Mouse (Mus musculus): Measurements from ENCODE around the gene Cep135.

Cep135 gene

DNA sequence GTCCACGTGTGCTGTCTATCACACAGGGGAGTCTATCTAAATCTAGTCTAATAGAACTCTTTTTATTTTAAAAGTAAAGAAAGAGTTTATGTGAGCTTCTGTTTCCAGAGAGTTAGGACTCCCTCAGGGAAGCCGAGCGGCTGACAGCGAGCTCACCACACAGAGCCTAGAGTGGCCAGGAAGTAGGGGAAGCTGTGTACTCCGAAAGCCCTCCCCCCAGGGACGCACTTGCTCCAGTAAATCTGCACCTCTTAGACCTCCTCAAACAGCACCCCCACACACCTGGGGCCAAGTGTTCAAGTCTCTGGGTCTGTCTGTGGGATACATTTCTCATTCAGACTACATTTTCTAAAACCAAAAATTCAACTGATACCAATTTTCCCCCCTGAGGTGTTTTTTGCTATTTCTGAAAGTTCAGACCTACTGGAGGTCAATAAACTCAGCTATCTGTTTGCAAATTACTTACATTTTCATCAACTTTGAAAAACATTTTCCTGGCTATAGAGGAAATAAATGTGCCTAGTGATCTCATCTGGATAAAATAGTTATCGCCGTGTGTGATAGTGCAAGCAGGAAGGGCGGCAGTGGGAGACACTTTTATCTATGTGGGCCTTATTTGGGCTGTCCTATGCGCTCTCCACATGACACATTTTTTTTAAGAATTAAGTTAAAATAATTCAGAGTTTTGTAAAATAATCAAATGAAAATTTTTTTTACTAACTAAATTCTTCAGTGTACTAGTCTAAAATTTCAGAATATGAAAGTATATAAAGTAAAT lies 56.8 kb downstream of the Cep135 start:
- DNase-seq (ENCODE audit: low spot score): no peak

DNA sequence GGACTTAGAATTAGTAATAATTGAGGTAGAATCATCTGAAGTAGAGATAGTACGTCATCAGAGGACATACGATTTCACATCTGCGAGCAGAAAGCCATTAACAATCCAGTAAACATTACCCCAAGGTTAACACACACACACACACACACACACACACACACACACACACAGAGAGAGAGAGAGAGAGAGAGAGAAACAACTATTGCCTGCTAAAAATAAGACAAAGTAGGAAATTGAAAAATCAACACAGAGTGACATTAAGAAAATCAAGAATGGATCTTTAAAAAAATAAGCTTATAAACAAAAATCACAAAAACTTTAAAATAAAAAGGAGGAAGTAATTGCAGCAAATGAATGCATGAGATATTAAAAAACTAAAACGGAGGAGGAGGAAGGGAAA lies 61.4 kb downstream of the Cep135 start:
- no peak for DNase-seq (ENCODE audit: low spot score)

GRCm38 (mm10) chr5:76651151-76651725 lies 62.7 kb downstream of the Cep135 start:
- no peak for DNase-seq (ENCODE audit: low spot score)

DNA sequence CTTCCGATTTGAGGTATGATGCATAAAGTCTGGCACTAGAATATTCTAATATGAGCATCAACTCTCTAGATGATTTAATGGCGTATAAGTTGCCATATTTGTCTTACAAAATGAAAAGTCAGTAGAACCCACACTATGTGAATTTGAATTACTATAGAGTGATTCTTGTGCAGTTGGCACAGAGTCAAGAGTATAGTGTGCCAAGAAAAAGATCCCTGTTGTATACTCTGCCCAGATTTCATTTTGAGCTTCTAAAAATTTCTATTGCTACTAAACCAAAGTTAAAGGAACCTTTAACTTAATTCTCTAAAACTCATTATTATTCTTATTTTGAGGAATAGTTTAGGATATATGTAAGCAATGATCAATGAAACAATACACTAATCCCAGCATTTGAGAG lies 67.7 kb downstream of the Cep135 start, which contains the start of gene C530008M17Rik:
TSS of gene C530008M17Rik (plus strand) at position 301 of the 400 bp plus-strand sequence.
- no peak for DNase-seq (ENCODE audit: low spot score)

DNA sequence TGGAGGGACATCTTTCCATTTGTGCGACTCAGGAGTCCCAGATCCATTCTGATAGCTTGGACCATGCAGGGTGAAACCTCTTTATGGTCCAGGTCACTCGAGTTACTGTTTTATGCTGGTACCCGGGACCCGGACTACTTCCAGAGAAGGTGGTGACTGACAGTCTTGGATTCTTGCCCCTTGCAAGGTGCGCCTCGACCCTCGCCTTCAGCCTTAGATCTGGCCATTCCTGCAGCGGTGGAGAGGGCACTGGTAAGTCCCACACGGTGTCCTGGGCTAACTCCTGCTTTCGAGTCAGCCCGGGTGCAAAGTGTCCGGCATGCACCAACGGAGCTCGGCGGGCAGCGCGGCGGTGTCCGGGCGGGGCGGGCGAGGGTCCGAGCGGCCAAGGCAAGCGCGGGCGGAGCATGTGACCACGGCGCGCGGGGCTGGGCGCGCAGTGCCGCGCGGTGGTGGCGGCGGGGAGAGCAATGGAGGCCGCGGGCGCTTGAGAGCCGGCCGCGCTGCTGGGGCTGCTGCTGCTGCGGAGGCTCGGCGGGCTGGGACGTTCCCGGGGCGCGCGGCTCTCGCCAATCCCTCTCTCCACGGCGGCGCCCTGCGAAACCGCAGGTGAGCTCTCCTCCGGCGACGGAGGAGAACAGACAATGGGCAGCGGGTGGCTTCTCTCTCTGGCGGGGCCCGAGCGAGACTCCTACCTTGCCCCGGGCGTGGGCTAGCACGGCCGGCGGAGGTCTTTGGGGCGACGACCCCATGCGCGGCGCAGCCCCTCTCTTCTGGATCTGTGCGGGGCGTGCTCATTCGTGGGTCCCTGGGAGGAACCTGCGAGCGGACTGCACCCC lies 69.0 kb downstream of the Cep135 start:
- no peak for DNase-seq (ENCODE audit: low spot score)

DNA sequence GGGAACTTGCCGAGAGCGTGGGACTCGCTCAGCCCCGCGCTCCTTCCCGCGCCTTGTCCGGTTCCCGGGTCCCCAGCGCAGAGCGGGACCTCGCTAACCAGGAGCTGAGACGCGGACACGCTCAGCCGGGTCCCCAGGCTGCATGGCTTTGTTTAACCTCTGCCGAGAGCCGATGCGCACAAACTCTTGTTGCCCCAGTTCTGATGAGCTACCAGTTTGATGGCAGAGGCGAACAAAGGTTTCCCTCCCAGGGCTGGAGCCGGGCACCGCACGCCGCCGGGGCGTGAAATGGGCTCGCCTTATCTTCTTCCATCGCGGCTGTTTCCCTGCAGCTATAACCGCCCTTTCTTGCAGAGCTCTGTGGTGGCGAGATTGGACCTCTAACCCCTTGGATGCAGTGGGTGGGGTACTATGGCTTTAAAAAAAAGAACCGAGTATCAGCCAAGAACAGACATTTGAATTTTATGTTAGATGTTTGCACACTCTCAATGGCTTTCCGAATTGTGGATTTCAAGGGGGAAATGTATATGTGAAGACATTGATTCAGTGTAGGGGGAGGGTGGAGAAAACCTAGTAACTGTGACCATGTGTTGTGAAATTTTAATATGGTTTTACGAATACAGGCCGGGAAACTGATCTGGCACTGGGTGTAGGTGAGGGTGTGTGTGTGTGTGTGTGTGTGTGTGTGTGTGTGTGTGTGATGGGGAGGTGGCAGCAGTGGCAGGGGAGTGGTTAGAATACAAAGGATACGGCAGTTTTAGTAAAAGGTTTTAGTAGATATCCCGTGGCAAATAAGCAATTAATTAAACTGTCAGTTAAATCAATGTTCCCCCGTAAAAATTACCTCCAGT lies 69.8 kb downstream of the Cep135 start:
- DNase-seq (ENCODE audit: low spot score): no peak

DNA sequence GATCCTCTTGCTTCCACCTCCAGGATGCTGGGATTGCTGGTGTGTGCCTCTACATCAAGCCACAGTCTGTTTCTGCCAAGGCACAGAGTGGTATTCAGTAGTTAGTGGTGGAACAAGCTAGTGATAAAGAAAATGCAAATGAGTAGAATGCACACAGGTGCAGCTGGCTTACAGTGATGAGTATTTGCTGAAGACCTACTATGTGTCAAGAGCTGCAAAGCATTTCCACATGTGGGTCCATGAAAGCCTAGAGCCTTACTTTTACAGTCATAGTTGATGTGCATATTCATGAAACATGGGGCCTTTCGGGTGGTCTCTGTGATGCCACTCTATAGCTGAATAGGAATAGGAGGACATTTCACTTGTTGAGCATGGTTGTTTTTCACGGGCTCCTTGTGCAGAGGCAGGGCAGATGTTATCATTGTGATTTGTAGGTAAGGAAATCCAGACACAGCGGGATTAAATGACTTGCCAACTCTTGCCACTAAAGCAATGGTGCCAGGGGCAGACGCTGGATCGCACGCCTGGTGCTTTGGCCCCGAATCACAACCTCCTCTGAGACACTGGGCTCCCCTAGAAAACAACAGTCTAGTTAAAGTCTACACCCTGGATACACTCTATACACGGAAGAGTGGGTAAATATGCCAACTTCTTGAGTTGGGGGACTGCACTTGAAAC lies 71.6 kb downstream of the Cep135 start:
- DNase-seq (ENCODE audit: low spot score): no peak

- no peak for DNase-seq (ENCODE audit: low spot score)
Measured at GRCm38 (mm10) chr5:76661310-76661709, 72.8 kb downstream of the Cep135 start.

- DNase-seq (ENCODE audit: low spot score): no peak
Measured at GRCm38 (mm10) chr5:76664936-76665335, 76.4 kb downstream of the Cep135 start.

GRCm38 (mm10) chr5:76665421-76665820 lies 76.9 kb downstream of the Cep135 start:
- no peak for DNase-seq (ENCODE audit: low spot score)

- no peak for DNase-seq (ENCODE audit: low spot score)
Measured at GRCm38 (mm10) chr5:76666026-76666756, 77.7 kb downstream of the Cep135 start.

- DNase-seq (ENCODE audit: low spot score): no peak
Measured at GRCm38 (mm10) chr5:76668118-76668517, 79.6 kb downstream of the Cep135 start.

DNA sequence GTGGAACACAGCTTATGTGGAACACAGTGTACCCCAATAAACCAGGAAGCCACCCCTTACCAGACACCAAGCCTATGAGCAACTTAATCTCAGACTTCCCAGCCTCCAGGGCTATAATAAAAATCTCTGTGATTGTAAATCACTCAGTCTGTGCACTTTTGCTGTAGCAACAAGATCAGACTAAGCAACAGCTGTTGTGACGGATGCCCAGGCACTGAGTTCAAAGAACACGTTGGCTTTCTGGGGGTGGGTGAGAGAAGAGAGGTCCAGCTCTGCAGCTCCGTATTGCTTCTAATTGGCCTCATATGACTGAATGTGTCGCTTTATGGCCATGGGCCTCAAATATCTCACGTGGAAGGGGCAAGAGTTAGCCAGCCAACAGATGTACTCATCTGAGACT lies 80.0 kb downstream of the Cep135 start:
- no peak for DNase-seq (ENCODE audit: low spot score)

DNA sequence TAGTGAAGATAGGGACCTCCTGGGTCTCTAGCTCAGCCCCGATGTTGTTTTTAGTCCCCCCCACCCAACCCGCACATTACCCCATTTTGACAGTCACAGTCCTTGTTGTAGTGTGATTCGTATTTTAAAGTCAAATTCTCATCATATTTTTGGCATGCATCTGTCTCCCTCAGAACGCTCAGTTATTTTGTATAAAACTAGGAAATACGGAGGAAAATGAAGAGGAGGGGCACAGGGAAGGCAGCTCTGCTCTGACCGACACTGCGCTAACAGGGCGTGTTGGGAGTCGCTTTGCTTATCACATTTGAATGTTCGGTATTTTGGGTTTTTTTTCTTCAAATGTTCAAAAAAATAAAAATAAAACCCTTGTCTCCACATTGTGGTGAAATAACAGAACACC lies 81.7 kb downstream of the Cep135 start:
- no peak for DNase-seq (ENCODE audit: low spot score)

DNA sequence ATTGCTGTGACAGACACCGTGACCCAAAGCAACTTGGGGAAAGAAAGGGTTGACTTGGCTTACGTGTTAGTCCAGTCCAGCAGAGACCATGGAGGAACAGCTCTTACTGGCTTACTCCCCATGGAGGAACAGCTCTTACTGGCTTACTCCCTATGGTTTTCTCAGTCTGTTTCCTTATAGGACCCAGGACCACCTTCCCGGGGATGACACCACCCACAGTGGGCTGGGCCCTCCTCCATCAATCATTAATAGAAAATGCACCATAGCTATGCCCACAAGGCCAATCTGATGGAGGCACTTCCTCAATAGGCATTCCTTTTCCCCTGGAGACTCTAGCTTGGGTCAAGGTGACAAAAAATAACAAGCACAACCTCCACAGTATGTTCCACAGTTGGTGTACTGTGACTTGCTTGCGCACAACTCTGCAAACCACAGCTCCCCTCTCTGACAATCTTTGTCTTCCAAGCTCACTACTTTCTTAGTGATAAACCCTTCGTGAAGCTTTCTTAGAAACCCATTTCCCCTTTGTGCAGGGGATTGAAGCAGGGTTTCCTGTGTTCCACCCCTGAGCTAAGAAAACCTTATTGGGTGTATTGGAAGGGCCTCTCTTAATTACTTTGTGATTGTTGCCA lies 85.6 kb downstream of the Cep135 start:
- DNase-seq (ENCODE audit: low spot score): no peak

DNA sequence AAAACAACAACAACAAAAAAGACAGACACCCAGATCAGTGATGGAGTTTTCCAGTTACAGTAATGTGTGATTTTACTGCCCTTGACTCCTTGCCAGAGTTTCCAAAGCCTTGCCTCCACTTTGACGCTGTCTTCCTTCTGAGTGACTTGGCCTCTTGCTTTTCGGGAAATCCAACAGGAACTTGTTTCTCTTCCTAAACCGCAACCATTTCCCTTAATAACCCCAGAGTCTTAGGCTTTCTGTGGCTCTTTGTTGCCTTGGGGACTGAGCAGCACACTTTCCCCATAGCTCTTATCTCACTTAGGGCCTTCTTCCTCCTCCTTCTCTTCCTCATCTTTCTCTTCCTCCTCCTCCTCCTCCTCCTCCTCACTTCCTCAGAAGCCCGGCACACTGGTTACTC lies 86.9 kb downstream of the Cep135 start:
- DNase-seq (ENCODE audit: low spot score): no peak

DNA sequence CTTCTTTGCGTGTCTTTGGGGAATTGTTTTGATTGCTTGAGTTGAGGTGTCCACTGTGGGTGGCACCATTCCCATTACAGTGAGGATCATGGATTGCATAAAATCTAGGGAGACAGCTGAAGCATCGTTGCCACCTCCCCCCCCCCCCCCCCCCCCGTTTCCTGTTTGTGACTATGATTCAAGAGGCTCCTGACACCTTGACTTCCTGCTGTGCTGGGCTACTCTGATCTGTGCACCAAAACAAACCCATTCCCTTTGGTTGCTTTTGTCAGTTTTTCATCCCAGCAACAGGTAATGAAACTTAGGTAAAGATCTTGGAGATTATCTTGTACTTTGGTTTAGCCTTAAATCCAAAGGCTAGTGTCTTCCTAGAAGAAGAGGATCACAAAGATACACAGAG lies 92.5 kb downstream of the Cep135 start:
- DNase-seq (ENCODE audit: low spot score): no peak

DNA sequence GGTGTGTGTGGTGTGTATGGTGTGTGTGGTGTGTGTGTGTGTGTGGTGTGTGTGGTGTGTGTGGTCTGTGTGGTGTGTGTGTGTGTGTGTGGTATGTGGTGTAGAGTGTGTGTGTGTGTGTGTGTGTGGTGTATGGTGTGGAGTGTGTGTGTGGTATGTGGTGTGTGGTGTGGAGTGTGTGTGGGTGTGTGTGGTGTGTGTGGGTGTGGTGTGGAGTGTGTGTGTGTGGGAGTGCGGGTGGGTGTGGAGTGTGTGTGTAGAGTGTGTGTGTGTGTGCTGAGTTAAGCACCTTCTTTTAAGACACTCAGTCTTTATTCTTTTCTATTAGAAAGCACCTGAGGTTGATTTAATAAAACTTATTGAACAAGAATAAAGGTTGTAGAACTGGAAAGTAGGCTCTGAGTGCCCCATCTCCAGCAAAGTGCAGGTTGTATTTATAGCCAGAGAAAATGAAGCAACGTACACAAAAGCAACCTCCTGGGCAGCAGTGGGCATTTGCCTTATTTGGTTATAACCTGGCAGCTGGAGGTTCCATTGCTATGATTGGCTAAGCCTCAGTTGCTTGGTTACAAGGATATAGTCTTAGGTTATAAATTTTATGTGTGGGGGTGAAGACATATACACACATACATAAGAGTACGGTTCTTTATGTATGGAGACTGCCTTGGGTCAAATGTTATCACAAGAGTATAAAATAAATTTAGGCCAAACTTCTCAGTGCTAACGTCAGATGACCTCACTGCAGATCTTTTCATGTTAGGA lies 93.6 kb downstream of the Cep135 start:
- no peak for DNase-seq (ENCODE audit: low spot score)

DNA sequence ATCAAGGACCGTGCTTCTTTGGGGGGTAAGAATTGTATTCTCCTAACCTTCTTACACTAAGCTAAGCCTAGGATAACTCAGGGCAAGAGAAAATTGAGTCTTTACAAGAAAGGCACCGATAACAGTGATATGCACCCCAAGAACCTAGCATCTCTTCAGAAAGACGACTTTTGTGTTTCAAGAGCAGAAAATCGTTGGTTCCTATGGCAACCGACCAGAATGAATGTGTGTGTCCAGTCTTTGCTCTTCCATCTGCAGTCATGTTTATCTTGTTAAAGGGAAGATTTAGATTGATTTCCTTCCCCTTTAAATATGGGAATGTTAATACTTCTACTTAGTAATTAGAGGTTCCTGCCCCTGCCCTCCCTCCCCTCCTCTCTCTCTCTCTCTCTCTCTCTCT lies 95.0 kb downstream of the Cep135 start:
- no peak for DNase-seq (ENCODE audit: low spot score)
